Mouse (Mus musculus) brain, embryonic 14.5 days (tissue): Measurements from ENCODE around the gene Map2k6.

Source experiments
- CTCF ChIP-seq: fragments of 200-500 bp; IDR thresholded peaks from 2 replicates; pipeline ENCODE4 v1.5.1; 2012; ENCODE audit warnings: inconsistent platforms, mild to moderate bottlenecking, moderate library complexity, borderline replicate concordance; ENCODE audit not compliant: insufficient read depth, insufficient read length; ENCODE audit errors: extremely low read depth
- POLR2A ChIP-seq: fragments of 200-500 bp; IDR thresholded peaks from 2 replicates; pipeline ENCODE4 v1.6.1; 2012; ENCODE audit warnings: mild to moderate bottlenecking, inconsistent platforms, borderline replicate concordance; ENCODE audit not compliant: poor library complexity, insufficient read depth, insufficient read length, severe bottlenecking; ENCODE audit errors: extremely low read depth

GRCm38 (mm10) chr11:110427159-110427561 lies 28.2 kb downstream of the Map2k6 start:
- TF ChIP-seq CTCF (no peak), POLR2A (no peak)
